Mouse (Mus musculus) T-cell, adult 2 months (primary cell): ENCODE measurements around the gene Pcif1.
"Not testable (repeated sequence)": the region's sequence is repeated elsewhere in the genome, so short reads cannot be mapped to it uniquely, and the experiment has no call there.

Experiments used
- DNase-seq: peaks from one replicate; pipeline ENCODE4 v3.0.0; 2022; ENCODE audit warnings: low spot score

Gene Pcif1

GRCm38 (mm10) chr2:164866741-164867551, 12.2 kb upstream of the Pcif1 start:
- peak; percentile 54 for DNase-seq

- no peak for DNase-seq
These were observed 11.5 kb upstream of the Pcif1 start for GRCm38 (mm10) chr2:164867566-164867965.

GRCm38 (mm10) chr2:164868491-164868890, 10.6 kb upstream of the Pcif1 start:
- DNase-seq = peak; percentile 55

- no peak for DNase-seq
These were observed 7.4 kb upstream of the Pcif1 start for GRCm38 (mm10) chr2:164871602-164872303.

GRCm38 (mm10) chr2:164873621-164874020, 5.5 kb upstream of the Pcif1 start:
- no peak for DNase-seq

- DNase-seq = no peak
These were observed 4.8 kb upstream of the Pcif1 start for GRCm38 (mm10) chr2:164874239-164874769.

GRCm38 (mm10) chr2:164875648-164876047, 3.5 kb upstream of the Pcif1 start:
- not testable (repeated sequence) for DNase-seq

GRCm38 (mm10) chr2:164877376-164878215, 1.5 kb upstream of the Pcif1 start:
- not testable (repeated sequence) for DNase-seq

- DNase-seq = peak; percentile 29
These were observed 436 bp upstream of the Pcif1 start for GRCm38 (mm10) chr2:164878509-164879227.

- DNase-seq = peak; percentile 96
These were observed 619 bp downstream of the Pcif1 start for GRCm38 (mm10) chr2:164879568-164880277.

GRCm38 (mm10) chr2:164882619-164883018, 3.5 kb downstream of the Pcif1 start:
- DNase-seq = no peak

- no peak for DNase-seq
These were observed 6.7 kb downstream of the Pcif1 start for GRCm38 (mm10) chr2:164885788-164886187.

GRCm38 (mm10) chr2:164886617-164887016, 7.5 kb downstream of the Pcif1 start:
- DNase-seq = no peak

- no peak for DNase-seq
These were observed 9.9 kb downstream of the Pcif1 start for GRCm38 (mm10) chr2:164888996-164889395.

GRCm38 (mm10) chr2:164889960-164890359, 10.9 kb downstream of the Pcif1 start:
- no peak for DNase-seq

GRCm38 (mm10) chr2:164890411-164891049, 11.4 kb downstream of the Pcif1 start:
- no peak for DNase-seq

GRCm38 (mm10) chr2:164891056-164891834, 12.1 kb downstream of the Pcif1 start:
- no peak for DNase-seq

- DNase-seq = no peak
These were observed 13.0 kb downstream of the Pcif1 start for GRCm38 (mm10) chr2:164891908-164892695.
